In genomic region chr14:72985113-72985512, GRCm38 (mm10) we compare ENCODE assay signal across 25 mouse cellular contexts.
DNase-seq lines count a peak whose midpoint lies in the region; ATAC-seq and TF ChIP-seq lines count a peak whose summit lies in the region.
"Had no signal": no experiment of that assay in that cellular context is flagged by ENCODE, and none has a peak within 500 bp of the region (broad histone marks: within the 10 kb centered on the region; RNA-seq: fewer than 3 reads in every experiment).

No protein-coding gene starts in this region.

- no peak overlapping the region for H3K4me2 ChIP-seq in intestine, postnatal 0 days (replicated peaks; ENCODE audit: low read depth)
- H3K4me2 ChIP-seq in hindbrain, embryonic 13.5 days, result no peak overlapping the region
- H3K4me2 ChIP-seq: embryonic facial prominence, embryonic 13.5 days; forebrain, embryonic 12.5 days; forebrain, embryonic 15.5 days; heart, embryonic 12.5 days; heart, embryonic 15.5 days; hindbrain, embryonic 15.5 days had no signal

- WGBS in intestine, postnatal 0 days, result 85% methylated on average over 5 of the region's 5 CpGs
- WGBS in hindbrain, embryonic 13.5 days, result 98% methylated on average over 5 of the region's 5 CpGs

- ATAC-seq in megakaryocyte, adult 5-6 weeks (ENCODE audit: poor library complexity, severe bottlenecking), result peak; percentile 18; the same call in 1 of the 2 replicates
- no peak for ATAC-seq in intestine, postnatal 0 days
- ATAC-seq in hindbrain, embryonic 13.5 days (ENCODE audit: low FRiP score), result no peak
- ATAC-seq: forebrain, embryonic 15.5 days had no signal

- no peak overlapping the region for H3K9ac ChIP-seq in intestine, postnatal 0 days (ENCODE audit: low read depth, low read length)
- H3K9ac ChIP-seq in hindbrain, embryonic 13.5 days, result no peak overlapping the region
- H3K9ac ChIP-seq: embryonic facial prominence, embryonic 13.5 days; forebrain, embryonic 12.5 days; forebrain, embryonic 15.5 days; heart, embryonic 12.5 days; heart, embryonic 15.5 days; hindbrain, embryonic 15.5 days had no signal

- no peaks in the 10 kb centered on the region for H3K36me3 ChIP-seq in intestine, postnatal 0 days (ENCODE audit: control insufficient read depth, insufficient read depth)
- H3K36me3 ChIP-seq in hindbrain, embryonic 13.5 days, result no peaks in the 10 kb centered on the region
- H3K36me3 ChIP-seq: embryonic facial prominence, embryonic 10.5 days; embryonic facial prominence, embryonic 13.5 days; forebrain, embryonic 12.5 days; forebrain, embryonic 15.5 days; heart, embryonic 12.5 days; heart, embryonic 15.5 days; hindbrain, embryonic 15.5 days had no signal

- H3K9me3 ChIP-seq in intestine, postnatal 0 days (ENCODE audit: control insufficient read depth), result no peaks in the 10 kb centered on the region
- H3K9me3 ChIP-seq in hindbrain, embryonic 13.5 days, result peaks cover 3% of the 10 kb centered on the region; the same call in 1 of the 2 replicates
- H3K9me3 ChIP-seq: embryonic facial prominence, embryonic 10.5 days; embryonic facial prominence, embryonic 13.5 days; forebrain, embryonic 12.5 days; forebrain, embryonic 15.5 days; heart, embryonic 12.5 days; heart, embryonic 15.5 days; hindbrain, embryonic 15.5 days had no signal

- H3K27me3 ChIP-seq in intestine, postnatal 0 days (replicated peaks; ENCODE audit: control insufficient read depth, insufficient read depth, low read length), result no peaks in the 10 kb centered on the region
- H3K27me3 ChIP-seq in hindbrain, embryonic 13.5 days, result no peaks in the 10 kb centered on the region
- H3K27me3 ChIP-seq: embryonic facial prominence, embryonic 13.5 days; forebrain, embryonic 12.5 days; forebrain, embryonic 15.5 days; heart, embryonic 12.5 days; heart, embryonic 15.5 days; hindbrain, embryonic 15.5 days had no signal

- H3K4me3 ChIP-seq in intestine, postnatal 0 days (ENCODE audit: low read depth, low read length), result no peak overlapping the region
- no peak overlapping the region for H3K4me3 ChIP-seq in hindbrain, embryonic 13.5 days
- H3K4me3 ChIP-seq: embryonic facial prominence, embryonic 10.5 days; embryonic facial prominence, embryonic 13.5 days; erythroblast, embryonic 14.5 days; forebrain, embryonic 12.5 days; forebrain, embryonic 15.5 days; heart, embryonic 12.5 days; heart, embryonic 15.5 days; hindbrain, embryonic 15.5 days had no signal

- no peak overlapping the region for H3K27ac ChIP-seq in intestine, postnatal 0 days (ENCODE audit: low read depth, low read length)
- no peak overlapping the region for H3K27ac ChIP-seq in hindbrain, embryonic 13.5 days
- H3K27ac ChIP-seq: embryonic facial prominence, embryonic 10.5 days; embryonic facial prominence, embryonic 13.5 days; forebrain, embryonic 12.5 days; forebrain, embryonic 15.5 days; heart, embryonic 15.5 days; hindbrain, embryonic 15.5 days had no signal

- no peaks in the 10 kb centered on the region for H3K4me1 ChIP-seq in intestine, postnatal 0 days (replicated peaks; ENCODE audit: control insufficient read depth, insufficient read depth, low read length)
- H3K4me1 ChIP-seq in hindbrain, embryonic 13.5 days (replicated peaks), result peaks cover 11% of the 10 kb centered on the region
- H3K4me1 ChIP-seq: embryonic facial prominence, embryonic 13.5 days; forebrain, embryonic 12.5 days; heart, embryonic 15.5 days had no signal

- no peak for TF ChIP-seq CTCF in intestine, postnatal 0 days (IDR thresholded peaks at IDR 0.05; ENCODE audit: low read depth)

- DNase-seq in CD4-positive helper T cell, adult 2 months (ENCODE audit: low read depth, low spot score), result peak; percentile 11
- peak; percentile 14 for DNase-seq in CD4-positive, CD25-positive, alpha-beta regulatory T cell, adult 2 months (ENCODE audit: low read depth, low spot score)
- no peak for DNase-seq in frontal cortex, postnatal 36 days (ENCODE audit: low spot score in 2 of 2)
- DNase-seq: adrenal gland, adult 2 months; adrenal gland, postnatal 14 days; cerebellum, adult 11-12 months; cerebellum, adult 8-10 months; cerebellum, postnatal 10 days; cerebellum, postnatal 36 days; embryo, embryonic 11 days; gastrocnemius, postnatal 10 days; gastrocnemius, postnatal 36 days; heart, postnatal 10 days; heart, postnatal 36 days had no signal

Comparison
In these comparisons a context has a peak if more than half of its experiments do, and no peak if none do; other contexts are left out.
1. DNase-seq: peak in CD4-positive helper T cell, adult 2 months (single experiment) and CD4-positive, CD25-positive, alpha-beta regulatory T cell, adult 2 months (single experiment); none in frontal cortex, postnatal 36 days (0 of 2).